Mouse (Mus musculus) cortical plate, adult 2 months (tissue): ENCODE measurements around the gene Olfr122. TPM values are rescaled to one million over a fixed set of nuclear protein-coding genes. Genes with fewer than 3 reads are reported as not detected.

Experiments
- H3K27ac ChIP-seq: fragments of 200-500 bp; 2 replicates; pipeline ENCODE4 v1.5.1; 2012; ENCODE audit warnings: low read length, control low read depth, inconsistent platforms; ENCODE audit not compliant: insufficient read depth
- H3K4me1 ChIP-seq: fragments of 200-500 bp; 2 replicates; pipeline ENCODE4 v1.6.1; 2011; ENCODE audit warnings: low read length; ENCODE audit not compliant: control insufficient read depth, insufficient read depth
- H3K4me3 ChIP-seq: fragments of 200-500 bp; 2 replicates; pipeline ENCODE4 v1.5.1; 2011; ENCODE audit warnings: mild to moderate bottlenecking, low read length, control low read depth; ENCODE audit not compliant: insufficient read depth
- CTCF ChIP-seq: fragments of 200-500 bp; IDR thresholded peaks from 2 replicates; pipeline ENCODE4 v1.5.1; 2011; ENCODE audit warnings: mild to moderate bottlenecking, control low read depth, low read length; ENCODE audit not compliant: insufficient read depth; ENCODE audit errors: extremely low read depth
- POLR2A ChIP-seq: fragments of 200-500 bp; IDR thresholded peaks from 2 replicates; pipeline ENCODE4 v1.6.1; 2011; ENCODE audit warnings: mild to moderate bottlenecking, low read length, control low read depth; ENCODE audit not compliant: insufficient read depth; ENCODE audit errors: extremely low read depth
- polyA plus RNA-seq: library from polyadenylated mRNA; depleted of rRNA; stranded (reverse); fragments of >200 nt; gene quantifications from 2 replicates; pipeline ENCODE4 v1.2.3, GENCODE M21; 2012; rRNA removed

Olfr122 gene
- polyA plus RNA-seq, result not detected in 2 replicates

- Histone ChIP-seq H3K4me1 (no peaks in the 10 kb centered on the region), H3K27ac (no peak within 1 kb of the TSS), H3K4me3 (no peak within 1 kb of the TSS)
- TF ChIP-seq POLR2A (no peak), CTCF (no peak)
Observed at GRCm38 (mm10) chr17:37768307-37768706, at the start of gene Olfr122. Gene Olfr122 (plus strand): TSS chr17:37768607.

GRCm38 (mm10) chr17:37721508-37721907, 46.9 kb upstream of the Olfr122 start, which contains the start of gene Olfr120:
Gene Olfr120 (plus strand): TSS chr17:37721808.
- TF ChIP-seq POLR2A, result no peak
- TF ChIP-seq CTCF, result no peak
- Histone ChIP-seq H3K4me1 (no peaks in the 10 kb centered on the region), H3K27ac (no peak within 1 kb of the TSS), H3K4me3 (no peak within 1 kb of the TSS)

GRCm38 (mm10) chr17:37738070-37738469, 30.3 kb upstream of the Olfr122 start:
- TF ChIP-seq CTCF, result no peak
- no peak for TF ChIP-seq POLR2A

GRCm38 (mm10) chr17:37793229-37793628, 24.8 kb downstream of the Olfr122 start, which contains the start of gene Olfr123:
Gene Olfr123 (plus strand): TSS chr17:37793529.
- H3K27ac ChIP-seq, result no peak within 1 kb of the TSS
- no peak for TF ChIP-seq CTCF
- no peak for TF ChIP-seq POLR2A
- no peaks in the 10 kb centered on the region for H3K4me1 ChIP-seq
- H3K4me3 ChIP-seq, result no peak within 1 kb of the TSS

More at GRCm38 (mm10) chr17:37738070-37738469, 30.3 kb upstream of the Olfr122 start:
- Histone ChIP-seq H3K4me3 (no peak overlapping the region), H3K4me1 (no peaks in the 10 kb centered on the region), H3K27ac (no peak overlapping the region)

GRCm38 (mm10) chr17:37799588-37799987, 31.2 kb downstream of the Olfr122 start, which contains the start of gene Olfr124:
Gene Olfr124 (plus strand): TSS chr17:37799888.
- Histone ChIP-seq H3K4me1 (no peaks in the 10 kb centered on the region), H3K4me3 (no peak within 1 kb of the TSS), H3K27ac (no peak within 1 kb of the TSS)
- TF ChIP-seq CTCF (no peak), POLR2A (no peak)

Other genes with a start within 250 kb of the Olfr122 start
- gene Olfr112, start 199.2 kb upstream of the Olfr122 start, polyA plus RNA-seq, result not detected in 2 replicates
- gene Olfr113, start 190.9 kb upstream of the Olfr122 start, polyA plus RNA-seq, result not detected in 2 replicates
- not detected in 2 replicates for gene Olfr114, start 175.9 kb upstream of the Olfr122 start, polyA plus RNA-seq
- not detected in 2 replicates for gene Olfr115, start 141.5 kb upstream of the Olfr122 start, polyA plus RNA-seq
- not detected in 2 replicates for gene Olfr116, start 141.4 kb upstream of the Olfr122 start, polyA plus RNA-seq
- not detected in 2 replicates for gene Olfr117, start 104.8 kb upstream of the Olfr122 start, polyA plus RNA-seq
- not detected in 2 replicates for gene Olfr118, start 101.6 kb upstream of the Olfr122 start, polyA plus RNA-seq
- not detected in 2 replicates for gene Olfr119, start 72.0 kb upstream of the Olfr122 start, polyA plus RNA-seq
- not detected in 2 replicates for gene Olfr120, start 46.8 kb upstream of the Olfr122 start, polyA plus RNA-seq
- not detected in 2 replicates for gene Olfr121, start 19.8 kb upstream of the Olfr122 start, polyA plus RNA-seq
- gene Olfr123, start 24.9 kb downstream of the Olfr122 start, polyA plus RNA-seq, result not detected in 2 replicates
- gene Olfr124, start 31.3 kb downstream of the Olfr122 start, polyA plus RNA-seq, result not detected in 2 replicates
- not detected in 2 replicates for gene Olfr125, start 64.3 kb downstream of the Olfr122 start, polyA plus RNA-seq
- not detected in 2 replicates for gene Olfr126, start 78.9 kb downstream of the Olfr122 start, polyA plus RNA-seq
- gene Olfr127, start 131.8 kb downstream of the Olfr122 start, polyA plus RNA-seq, result not detected in 2 replicates
- not detected in 2 replicates for gene Olfr128, start 151.9 kb downstream of the Olfr122 start, polyA plus RNA-seq
- gene Olfr761, start 184.5 kb downstream of the Olfr122 start, polyA plus RNA-seq, result not detected in 2 replicates